Mouse (Mus musculus) CH12.LX (cell line): ENCODE measurements at regions not wholly inside any gene's neighbourhood (a gene's known extent, or its start where the extent isn't known, plus 50 kb on each side); places are given as distances from the start of the nearest gene placed in this dataset.

ENCODE experiments used
- CTCF ChIP-seq, 2 experiments: IDR thresholded peaks in 1 of 2; conservative IDR thresholded peaks in 1 of 2; 2 replicates each; pipeline ENCODE4 v1.5.1; 2011 to 2012; ENCODE audit warnings: low read depth in 2 of 2, low read length in 2 of 2, improper control_type of control experiment in 1 of 2, inconsistent platforms in 1 of 2, mild to moderate bottlenecking in 1 of 2, moderate library complexity in 1 of 2
- EP300 ChIP-seq: IDR thresholded peaks from 2 replicates; pipeline ENCODE4 v1.6.1; 2011; ENCODE audit warnings: low read length, improper control_type of control experiment
- GABPA ChIP-seq: IDR thresholded peaks from 2 replicates; pipeline ENCODE4 v1.6.1; 2012; ENCODE audit warnings: low read depth, low read length, improper control_type of control experiment, inconsistent platforms; ENCODE audit not compliant: insufficient replicate concordance
- HCFC1 ChIP-seq: IDR thresholded peaks from 2 replicates; pipeline ENCODE4 v1.6.1; 2012; ENCODE audit warnings: low read depth, mild to moderate bottlenecking, inconsistent platforms, low read length, improper control_type of control experiment
- KAT2A ChIP-seq: IDR thresholded peaks from 2 replicates; pipeline ENCODE4 v1.6.1; 2012; ENCODE audit warnings: low read length, improper control_type of control experiment, inconsistent platforms; ENCODE audit not compliant: insufficient replicate concordance
- MAFK ChIP-seq: IDR thresholded peaks from 2 replicates; pipeline ENCODE4 v1.6.1; 2011; ENCODE audit warnings: low read length, improper control_type of control experiment; ENCODE audit not compliant: insufficient replicate concordance
- POLR2A ChIP-seq: IDR thresholded peaks from 2 replicates; pipeline ENCODE4 v1.6.1; 2011; ENCODE audit warnings: low read depth, mild to moderate bottlenecking, improper control_type of control experiment, low read length
- POLR2AphosphoS2 ChIP-seq: IDR thresholded peaks from 2 replicates; pipeline ENCODE4 v1.6.1; 2011; ENCODE audit warnings: low read depth, low read length, improper control_type of control experiment
- RAD21 ChIP-seq: IDR thresholded peaks from 2 replicates; pipeline ENCODE4 v1.6.1; 2011; ENCODE audit warnings: low read depth, mild to moderate bottlenecking, low read length, improper control_type of control experiment, moderate library complexity
- SMC3 ChIP-seq: IDR thresholded peaks from 2 replicates; pipeline ENCODE4 v1.6.1; 2011; ENCODE audit warnings: low read depth, low read length, improper control_type of control experiment
- USF1 ChIP-seq: IDR thresholded peaks from 2 replicates; pipeline ENCODE4 v1.6.1; 2014; ENCODE audit warnings: low read depth, mild to moderate bottlenecking, inconsistent platforms, low read length, improper control_type of control experiment
- USF2 ChIP-seq: conservative IDR thresholded peaks from 2 replicates; pipeline ENCODE4 v1.6.1; 2011; ENCODE audit warnings: low read depth, low read length, improper control_type of control experiment
- ZMIZ1 ChIP-seq: IDR thresholded peaks from 2 replicates; pipeline ENCODE4 v1.6.1; 2012; ENCODE audit warnings: low read depth, mild to moderate bottlenecking, inconsistent platforms, low read length, improper control_type of control experiment

DNA sequence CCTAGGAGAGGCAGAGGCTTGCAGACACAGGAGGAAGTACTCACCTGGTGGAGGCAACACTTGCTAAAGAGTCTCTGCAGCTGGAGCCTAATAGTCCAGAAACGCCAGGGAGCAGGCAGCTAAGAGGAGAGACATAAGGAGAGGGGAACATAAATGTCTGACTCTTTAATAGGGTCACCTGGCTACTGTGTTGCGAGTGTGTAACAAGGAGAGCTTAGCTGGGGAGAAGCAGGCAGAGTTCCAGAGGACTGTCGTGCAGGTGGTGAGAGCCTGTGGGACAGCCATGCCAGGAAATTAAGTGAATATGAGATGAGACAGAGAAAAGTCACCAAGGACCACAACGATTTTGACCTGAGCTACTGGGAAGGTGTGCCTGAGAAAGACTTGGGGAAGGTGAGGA lies 128.2 kb upstream of the Kctd3 start:
- no peak for TF ChIP-seq CTCF (conservative IDR thresholded peaks at IDR 0.05 in 1 of 2, IDR thresholded peaks at IDR 0.05 in 1 of 2; ENCODE audit: low read depth in 2 of 2, low read length in 2 of 2)
- no peak for TF ChIP-seq EP300
- no peak for TF ChIP-seq SMC3
- TF ChIP-seq KAT2A, result no peak
- no peak for TF ChIP-seq ZMIZ1
- TF ChIP-seq POLR2AphosphoS2, result no peak
- TF ChIP-seq RAD21, result no peak
- no peak for TF ChIP-seq MAFK
- no peak for TF ChIP-seq POLR2A
- TF ChIP-seq GABPA, result no peak
- no peak for TF ChIP-seq HCFC1
- no peak for TF ChIP-seq USF2
- TF ChIP-seq USF1, result no peak
